In the genomic region with DNA sequence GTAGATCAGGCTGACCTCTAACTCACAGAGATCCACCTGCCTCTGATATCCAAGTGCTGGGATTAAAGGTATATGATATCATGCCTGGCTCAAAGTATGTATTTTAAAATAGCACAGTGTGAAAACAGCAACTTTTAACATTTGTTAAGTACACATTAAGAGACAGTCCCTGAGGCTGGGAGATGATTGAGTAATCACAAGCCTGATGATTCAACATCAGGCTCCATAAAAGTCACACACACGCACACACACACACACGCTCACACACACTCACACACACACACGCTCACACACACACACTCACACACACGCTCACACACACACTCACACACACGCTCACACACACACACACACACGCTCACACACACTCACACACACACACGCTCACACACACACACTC, we compare ENCODE assay signal across 25 mouse cellular contexts.
"Had no signal": no experiment of that assay in that cellular context is flagged by ENCODE, and none has a peak within 500 bp of the region (broad histone marks: within the 10 kb centered on the region; RNA-seq: fewer than 3 reads in every experiment).

No protein-coding gene starts in this region.

- DNase-seq: left cerebral cortex, postnatal 4 days; liver; liver, embryonic 13.5 days; liver, postnatal 0 days; lung, adult 18-20 months; lung, adult 2 months; lung, embryonic 14.5 days; lung, postnatal 10 days; lung, postnatal 14 days; lung, postnatal 36 days; lung, postnatal 4 days; midbrain, embryonic 14.5 days had no signal

- H3K36me3 ChIP-seq: limb, embryonic 10.5 days; limb, embryonic 12.5 days; limb, embryonic 13.5 days; limb, embryonic 15.5 days; liver, embryonic 12.5 days; liver, embryonic 13.5 days; liver, embryonic 15.5 days; lung, embryonic 15.5 days; midbrain, embryonic 10.5 days; midbrain, embryonic 12.5 days; midbrain, embryonic 13.5 days; midbrain, embryonic 15.5 days had no signal

- H3K4me3 ChIP-seq: limb, embryonic 10.5 days; limb, embryonic 12.5 days; limb, embryonic 13.5 days; limb, embryonic 15.5 days; liver, embryonic 12.5 days; liver, embryonic 13.5 days; liver, embryonic 15.5 days; lung, embryonic 15.5 days; megakaryocyte, embryonic 14.5 days; midbrain, embryonic 10.5 days; midbrain, embryonic 12.5 days; midbrain, embryonic 13.5 days; midbrain, embryonic 15.5 days; myocyte had no signal

- H3K27me3 ChIP-seq: limb, embryonic 12.5 days; limb, embryonic 13.5 days; limb, embryonic 15.5 days; liver, embryonic 12.5 days; liver, embryonic 13.5 days; liver, embryonic 15.5 days; lung, embryonic 15.5 days; megakaryocyte, embryonic 14.5 days; midbrain, embryonic 12.5 days; midbrain, embryonic 13.5 days; midbrain, embryonic 15.5 days had no signal
